Mouse (Mus musculus): ENCODE results near the gene Edil3. TPM values are rescaled to one million over a fixed set of nuclear protein-coding genes. Genes with fewer than 3 reads are reported as not detected.
A peak's percentile ranks its signal among the peaks of the same experiment; 100 is the strongest.

Gene Edil3
- polyA plus RNA-seq, 1 experiment from 2014 or later = 36.3 TPM

DNA sequence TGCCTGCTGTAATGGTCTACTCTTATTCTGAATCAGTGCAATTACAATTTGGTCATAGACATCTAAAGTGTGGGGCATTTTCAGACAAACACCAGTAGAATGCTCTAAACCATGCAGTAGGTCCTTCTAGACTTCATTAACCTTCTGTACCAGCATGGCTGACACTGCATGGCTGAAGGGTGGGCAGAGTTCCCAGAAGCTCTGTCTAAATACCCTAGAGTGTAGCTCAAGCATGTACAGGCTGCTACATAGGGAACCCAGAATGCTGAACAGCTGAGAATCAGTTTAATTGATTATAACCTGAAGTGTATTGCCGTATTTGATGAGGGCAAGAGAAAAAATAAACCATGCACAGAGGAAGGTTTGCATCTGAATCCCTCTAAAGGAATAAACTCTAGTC is 86.1 kb downstream of the Edil3 start:
- DNase-seq (ENCODE audit: low spot score, missing footprints) (no peak), ATAC-seq (ENCODE audit: low FRiP score) (no peak)
- no peaks in the 10 kb centered on the region for H3K36me3 ChIP-seq (ENCODE audit: control insufficient read depth, insufficient read depth, low read length)
- 100% methylated on average over 1 of the region's 1 CpGs for WGBS
- no peak overlapping the region for H3K4me3 ChIP-seq (ENCODE audit: low read depth, low read length)
- H3K9ac ChIP-seq (ENCODE audit: low read length) = no peak overlapping the region
- no peak overlapping the region for H3K27ac ChIP-seq (ENCODE audit: low read depth, low read length)
- H3K27me3 ChIP-seq (ENCODE audit: control insufficient read depth, insufficient read depth, low read length) = no peaks in the 10 kb centered on the region
- H3K9me3 ChIP-seq (ENCODE audit: control insufficient read depth, low read length) = no peaks in the 10 kb centered on the region
- no peak overlapping the region for H3K4me2 ChIP-seq
- no peaks in the 10 kb centered on the region for H3K4me1 ChIP-seq (ENCODE audit: control insufficient read depth, insufficient read depth, low read length)

- no peaks in the 10 kb centered on the region for H3K36me3 ChIP-seq (ENCODE audit: control insufficient read depth, insufficient read depth, low read length)
- 83% methylated on average over 1 of the region's 1 CpGs for WGBS
- no peak for ATAC-seq (ENCODE audit: low FRiP score)
- H3K9ac ChIP-seq (ENCODE audit: low read length) = no peak overlapping the region
- H3K4me3 ChIP-seq (ENCODE audit: low read depth, low read length) = no peak overlapping the region
- H3K4me2 ChIP-seq = no peak overlapping the region
- no peaks in the 10 kb centered on the region for H3K27me3 ChIP-seq (ENCODE audit: control insufficient read depth, insufficient read depth, low read length)
- H3K27ac ChIP-seq (ENCODE audit: low read depth, low read length) = no peak overlapping the region
- DNase-seq (ENCODE audit: low spot score, missing footprints) = no peak
- no peaks in the 10 kb centered on the region for H3K9me3 ChIP-seq (ENCODE audit: control insufficient read depth, low read length)
- H3K4me1 ChIP-seq (ENCODE audit: control insufficient read depth, insufficient read depth, low read length) = no peaks in the 10 kb centered on the region
These were observed 86.9 kb downstream of the Edil3 start for GRCm38 (mm10) chr13:88908187-88908586.

DNA sequence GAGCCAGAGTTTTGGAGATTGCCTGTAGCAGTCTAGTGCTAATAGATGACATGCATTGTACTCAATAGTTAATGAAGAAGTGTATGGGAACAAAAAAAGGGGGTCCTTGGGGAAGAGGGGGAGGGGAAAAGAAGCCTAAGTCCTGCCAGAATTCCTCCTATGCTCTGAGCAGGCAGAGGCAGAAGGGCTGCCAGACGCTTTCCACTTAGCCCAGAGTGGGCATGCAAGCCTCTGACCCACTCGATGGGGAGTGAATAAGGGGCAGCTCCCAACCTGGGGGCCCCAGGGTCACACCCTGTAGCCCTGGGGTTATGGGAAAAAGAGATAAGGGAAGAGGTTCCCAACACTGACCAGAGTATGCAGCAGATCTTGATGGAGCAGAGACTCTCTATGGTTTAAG is 95.2 kb downstream of the Edil3 start:
- no peaks in the 10 kb centered on the region for H3K4me1 ChIP-seq (ENCODE audit: control insufficient read depth, insufficient read depth, low read length)
- H3K9me3 ChIP-seq (ENCODE audit: control insufficient read depth, low read length) = no peaks in the 10 kb centered on the region
- ATAC-seq (ENCODE audit: low FRiP score) (peak; percentile 30; the same call in 1 of the 2 replicates), DNase-seq (ENCODE audit: low spot score, missing footprints) (no peak)
- no peaks in the 10 kb centered on the region for H3K27me3 ChIP-seq (ENCODE audit: control insufficient read depth, insufficient read depth, low read length)
- no peak overlapping the region for H3K27ac ChIP-seq (ENCODE audit: low read depth, low read length)
- WGBS = 59% methylated on average over 2 of the region's 2 CpGs
- H3K4me2 ChIP-seq = no peak overlapping the region
- no peaks in the 10 kb centered on the region for H3K36me3 ChIP-seq (ENCODE audit: control insufficient read depth, insufficient read depth, low read length)
- no peak overlapping the region for H3K4me3 ChIP-seq (ENCODE audit: low read depth, low read length)
- H3K9ac ChIP-seq (ENCODE audit: low read length) = no peak overlapping the region

DNA sequence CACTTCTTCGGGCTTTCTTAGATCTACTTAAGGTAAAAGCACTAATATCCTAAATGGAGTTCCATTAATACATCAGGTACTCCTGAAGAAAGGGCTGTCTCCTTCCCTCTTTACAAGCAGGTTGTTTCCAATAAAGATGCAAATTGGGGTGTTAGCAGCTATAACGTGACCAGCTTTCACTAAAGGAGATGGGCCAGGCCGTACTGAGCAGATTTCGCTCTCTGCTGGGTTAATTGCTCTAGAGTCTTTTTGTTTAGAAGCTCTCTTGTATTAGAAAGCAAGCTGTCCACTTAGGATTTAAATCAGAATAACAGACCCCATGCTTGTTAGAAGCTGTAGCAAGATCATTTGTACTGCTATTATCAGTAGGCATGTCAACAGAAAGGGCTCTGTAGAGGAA is 108.4 kb downstream of the Edil3 start:
- ATAC-seq (ENCODE audit: low FRiP score) (no peak), DNase-seq (ENCODE audit: low spot score, missing footprints) (no peak)
- no peaks in the 10 kb centered on the region for H3K9me3 ChIP-seq (ENCODE audit: control insufficient read depth, low read length)
- 58% methylated on average over 4 of the region's 4 CpGs for WGBS
- H3K27ac ChIP-seq (ENCODE audit: low read depth, low read length) = no peak overlapping the region
- no peaks in the 10 kb centered on the region for H3K36me3 ChIP-seq (ENCODE audit: control insufficient read depth, insufficient read depth, low read length)
- no peak overlapping the region for H3K9ac ChIP-seq (ENCODE audit: low read length)
- H3K27me3 ChIP-seq (ENCODE audit: control insufficient read depth, insufficient read depth, low read length) = no peaks in the 10 kb centered on the region
- no peaks in the 10 kb centered on the region; the same call in 1 of the 2 replicates for H3K4me1 ChIP-seq (ENCODE audit: control insufficient read depth, insufficient read depth, low read length)
- H3K4me3 ChIP-seq (ENCODE audit: low read depth, low read length) = no peak overlapping the region
- H3K4me2 ChIP-seq = no peak overlapping the region

GRCm38 (mm10) chr13:88938564-88938963 is 117.3 kb downstream of the Edil3 start:
- Histone ChIP-seq H3K27ac (ENCODE audit: low read depth, low read length) (no peak overlapping the region), H3K27me3 (ENCODE audit: control insufficient read depth, insufficient read depth, low read length) (no peaks in the 10 kb centered on the region), H3K4me1 (ENCODE audit: control insufficient read depth, insufficient read depth, low read length) (no peaks in the 10 kb centered on the region), H3K9ac (ENCODE audit: low read length) (no peak overlapping the region), H3K4me2 (no peak overlapping the region), H3K36me3 (ENCODE audit: control insufficient read depth, insufficient read depth, low read length) (no peaks in the 10 kb centered on the region), H3K4me3 (ENCODE audit: low read depth, low read length) (no peak overlapping the region), H3K9me3 (ENCODE audit: control insufficient read depth, low read length) (no peaks in the 10 kb centered on the region)
- DNase-seq (ENCODE audit: low spot score, missing footprints) = no peak
- no peak for ATAC-seq (ENCODE audit: low FRiP score)
- 93% methylated on average over 2 of the region's 2 CpGs for WGBS

GRCm38 (mm10) chr13:88972355-88972754 is 151.1 kb downstream of the Edil3 start:
- no peaks in the 10 kb centered on the region for H3K9me3 ChIP-seq (ENCODE audit: control insufficient read depth, low read length)
- 89% methylated on average over 4 of the region's 4 CpGs for WGBS
- H3K9ac ChIP-seq (ENCODE audit: low read length) = no peak overlapping the region
- no peaks in the 10 kb centered on the region for H3K4me1 ChIP-seq (ENCODE audit: control insufficient read depth, insufficient read depth, low read length)
- H3K4me3 ChIP-seq (ENCODE audit: low read depth, low read length) = no peak overlapping the region
- H3K27ac ChIP-seq (ENCODE audit: low read depth, low read length) = no peak overlapping the region
- H3K36me3 ChIP-seq (ENCODE audit: control insufficient read depth, insufficient read depth, low read length) = no peaks in the 10 kb centered on the region
- DNase-seq (ENCODE audit: low spot score, missing footprints) (peak; percentile 53), ATAC-seq (ENCODE audit: low FRiP score) (no peak)
- H3K27me3 ChIP-seq (ENCODE audit: control insufficient read depth, insufficient read depth, low read length) = no peaks in the 10 kb centered on the region
- H3K4me2 ChIP-seq = no peak overlapping the region

DNA sequence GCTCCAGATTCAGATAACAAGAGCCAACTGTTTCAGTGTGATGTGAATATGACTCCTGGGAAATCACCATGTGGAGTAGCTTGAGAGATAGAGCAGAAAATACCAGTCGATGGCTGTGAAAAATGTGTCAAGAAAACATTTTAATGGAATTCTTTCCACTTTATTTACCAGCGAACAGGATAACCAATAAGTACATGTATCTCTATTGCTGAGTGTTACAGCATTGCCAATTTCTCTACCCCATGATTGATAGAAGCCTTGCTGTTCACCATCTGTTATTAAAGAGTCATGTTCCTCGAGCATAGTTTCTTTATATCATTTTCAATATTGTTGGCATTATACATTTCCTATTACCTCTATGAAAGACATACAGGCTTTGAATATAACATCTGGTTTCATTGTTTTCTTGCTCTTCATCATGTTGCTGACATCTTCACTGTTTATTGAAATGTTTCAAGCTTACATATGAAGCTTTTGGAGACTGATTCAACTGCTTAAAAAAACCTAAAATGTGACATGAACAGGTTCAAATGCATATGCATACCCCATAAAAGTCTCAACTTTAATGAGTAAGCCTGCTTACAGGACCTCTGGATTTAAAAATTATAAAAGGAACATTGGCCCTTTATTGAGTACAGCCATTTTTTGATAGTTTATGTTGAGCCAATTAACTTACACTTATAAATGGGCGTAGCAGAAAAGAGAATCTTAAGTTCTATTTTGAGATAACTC is 186.6 kb downstream of the Edil3 start:
- H3K4me3 ChIP-seq (ENCODE audit: low read depth, low read length) = no peak overlapping the region
- ATAC-seq (ENCODE audit: low FRiP score) = no peak

DNA sequence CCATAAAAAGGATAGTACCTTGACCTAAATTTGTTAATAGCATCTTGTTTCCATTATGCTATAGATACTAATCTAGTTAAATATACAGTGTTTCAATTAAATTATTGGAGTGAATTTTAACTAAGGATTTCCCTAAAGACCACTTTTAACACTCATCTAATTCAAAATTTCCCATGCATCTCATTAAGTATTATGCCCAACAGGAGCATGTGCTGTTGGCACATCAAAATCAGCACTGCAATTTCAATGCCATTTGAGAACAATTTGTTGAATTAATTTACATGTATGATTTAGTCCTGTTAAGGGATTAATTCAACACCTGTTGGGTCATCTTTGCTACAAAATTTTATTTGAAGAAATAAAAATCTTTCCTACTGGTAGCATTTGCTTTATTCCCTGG is 191.2 kb downstream of the Edil3 start:
- Histone ChIP-seq H3K9ac (ENCODE audit: low read length) (no peak overlapping the region), H3K9me3 (ENCODE audit: control insufficient read depth, low read length) (no peaks in the 10 kb centered on the region), H3K27ac (ENCODE audit: low read depth, low read length) (no peak overlapping the region), H3K27me3 (ENCODE audit: control insufficient read depth, insufficient read depth, low read length) (no peaks in the 10 kb centered on the region), H3K4me2 (no peak overlapping the region), H3K4me1 (ENCODE audit: control insufficient read depth, insufficient read depth, low read length) (no peaks in the 10 kb centered on the region), H3K4me3 (ENCODE audit: low read depth, low read length) (no peak overlapping the region), H3K36me3 (ENCODE audit: control insufficient read depth, insufficient read depth, low read length) (no peaks in the 10 kb centered on the region)
- ATAC-seq (ENCODE audit: low FRiP score) (no peak), DNase-seq (ENCODE audit: low spot score, missing footprints) (no peak)

More for the DNA sequence above, 186.6 kb downstream of the Edil3 start:
- Histone ChIP-seq H3K27me3 (ENCODE audit: control insufficient read depth, insufficient read depth, low read length) (no peaks in the 10 kb centered on the region), H3K9me3 (ENCODE audit: control insufficient read depth, low read length) (no peaks in the 10 kb centered on the region), H3K4me1 (ENCODE audit: control insufficient read depth, insufficient read depth, low read length) (no peaks in the 10 kb centered on the region), H3K27ac (ENCODE audit: low read depth, low read length) (no peak overlapping the region), H3K4me2 (no peak overlapping the region), H3K9ac (ENCODE audit: low read length) (no peak overlapping the region), H3K36me3 (ENCODE audit: control insufficient read depth, insufficient read depth, low read length) (no peaks in the 10 kb centered on the region)
- WGBS = 91% methylated on average over 4 of the region's 4 CpGs
- peak; percentile 69 for DNase-seq (ENCODE audit: low spot score, missing footprints)

- H3K9ac ChIP-seq (ENCODE audit: low read length) = no peak overlapping the region
- H3K27me3 ChIP-seq (ENCODE audit: control insufficient read depth, insufficient read depth, low read length) = no peaks in the 10 kb centered on the region
- H3K27ac ChIP-seq (ENCODE audit: low read depth, low read length) = no peak overlapping the region; the same call in 1 of the 2 replicates
- H3K9me3 ChIP-seq (ENCODE audit: control insufficient read depth, low read length) = no peaks in the 10 kb centered on the region
- DNase-seq (ENCODE audit: low spot score, missing footprints) = peak; percentile 83
- 41% methylated on average over 3 of the region's 3 CpGs for WGBS
- H3K4me2 ChIP-seq = no peak overlapping the region
- peak; percentile 84 for ATAC-seq (ENCODE audit: low FRiP score)
- no peak overlapping the region for H3K4me3 ChIP-seq (ENCODE audit: low read depth, low read length)
- H3K4me1 ChIP-seq (ENCODE audit: control insufficient read depth, insufficient read depth, low read length) = no peaks in the 10 kb centered on the region
- no peaks in the 10 kb centered on the region for H3K36me3 ChIP-seq (ENCODE audit: control insufficient read depth, insufficient read depth, low read length)
These were observed 208.7 kb downstream of the Edil3 start for GRCm38 (mm10) chr13:89029817-89030539.
